Mouse (Mus musculus) testis, adult 2 months (tissue): ENCODE results near the gene Phf21a.

Experiments
- CTCF ChIP-seq: fragments of 200-500 bp; IDR thresholded peaks from 2 replicates; pipeline ENCODE4 v1.5.1; 2012; ENCODE audit warnings: low read depth, mild to moderate bottlenecking, inconsistent platforms, low read length, moderate library complexity; ENCODE audit not compliant: control insufficient read depth, insufficient read depth, insufficient replicate concordance
- POLR2A ChIP-seq: fragments of 200-500 bp; IDR thresholded peaks from 2 replicates; pipeline ENCODE4 v1.6.1; 2012; ENCODE audit warnings: low read depth, mild to moderate bottlenecking, inconsistent platforms, low read length, moderate library complexity; ENCODE audit not compliant: control insufficient read depth

DNA sequence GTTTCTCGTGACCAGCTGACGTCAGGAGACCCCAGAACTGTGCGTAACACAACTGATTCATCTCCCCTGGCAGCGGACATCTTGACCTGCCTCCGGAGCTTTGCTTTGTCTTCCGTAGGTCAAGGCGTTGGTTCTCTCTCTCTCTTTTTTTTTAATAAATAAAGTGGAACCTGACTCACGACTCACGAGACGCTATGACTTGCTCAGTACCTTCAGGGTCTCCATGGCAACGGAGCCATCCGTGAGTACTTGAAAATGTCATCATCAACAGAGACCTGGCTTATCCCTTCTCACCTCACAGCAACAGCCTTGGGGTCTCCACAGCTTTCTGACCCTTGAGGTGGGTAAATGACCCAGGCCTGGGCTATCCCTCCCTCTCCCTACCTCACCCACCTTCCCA lies 49.6 kb upstream of the Phf21a start:
- TF ChIP-seq POLR2A = no peak
- no peak for TF ChIP-seq CTCF
